Mouse (Mus musculus) heart, postnatal 10 days (tissue): Measurements from ENCODE around the gene Tsfm. TPM values are rescaled to one million over a fixed set of nuclear protein-coding genes. Genes with fewer than 3 reads are reported as not detected.
"Not testable (repeated sequence)": the region's sequence is repeated elsewhere in the genome, so short reads cannot be mapped to it uniquely, and the experiment has no call there.

Experiments used
- DNase-seq, 2 experiments: peaks; one replicate each; pipeline ENCODE4 v3.0.0; 2021
- intact Hi-C: fragments of 180-260 bp; cut with DNase I; formaldehyde crosslinking; loops from one replicate; pipeline ENCODE4 v1.15.1; 2025
- total RNA-seq, 2 experiments: library from RNA; stranded (reverse); gene quantifications; 2 replicates each; pipeline ENCODE4 v1.2.3; 2021

Gene Tsfm
- 10 to 100 TPM; 53.1 to 66.2 TPM for total RNA-seq

DNA sequence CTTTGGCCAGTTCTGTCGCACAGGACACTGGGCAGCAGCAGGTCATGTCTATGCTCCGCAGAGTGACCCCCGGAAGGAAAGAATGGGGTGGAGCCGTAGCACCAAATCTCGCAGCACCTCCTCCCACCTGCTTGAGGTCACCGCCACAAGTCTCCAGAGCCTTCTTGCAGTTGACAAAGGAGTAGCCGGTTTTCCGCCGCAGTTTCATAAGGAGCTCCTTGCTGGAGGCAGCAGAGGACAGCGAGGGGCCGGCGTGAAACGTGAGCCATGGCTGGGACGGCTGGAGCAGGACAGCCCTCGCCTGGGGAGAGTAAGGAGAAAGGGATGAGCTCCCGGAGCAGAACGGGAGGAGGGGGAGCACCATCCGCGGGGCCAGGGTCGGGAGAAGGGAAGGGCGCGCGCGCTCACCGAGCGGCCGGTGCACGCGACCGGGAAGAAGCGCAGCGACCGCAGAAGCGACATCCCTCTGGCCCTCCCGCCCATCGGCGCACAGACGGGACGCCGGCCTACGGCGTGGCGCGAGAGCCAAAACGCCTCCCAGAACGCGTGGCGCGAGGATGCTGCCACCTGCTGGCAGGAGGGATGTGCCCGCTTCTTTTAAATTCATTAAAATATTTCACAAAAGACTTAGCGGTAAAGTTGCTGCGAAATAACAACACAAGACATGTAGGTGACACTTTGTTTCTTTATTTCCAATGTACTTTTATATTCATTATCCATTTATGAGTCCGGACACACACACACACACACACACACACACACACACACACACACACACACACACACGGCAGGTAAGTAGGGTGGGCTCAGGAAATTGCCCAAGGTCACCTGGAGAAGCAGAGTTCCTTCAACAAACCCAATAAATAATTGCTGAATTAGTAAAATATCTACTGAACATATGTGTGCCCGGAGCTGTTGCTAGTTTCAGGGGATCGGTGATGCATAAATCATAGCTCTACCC, at the start of gene Tsfm:
Gene Tsfm (minus strand): TSS at position 505 of the 961 bp plus-strand sequence.
- intact Hi-C loops: loop anchor here (1.0 to 2.0 kb wide), 2 partner anchors 40 to 111 kb away; no protein-coding TSS in a partner anchor
- peak; percentile 93 to 96 for DNase-seq

- peak in 1 of 2 experiments; percentile 41 for DNase-seq
- intact Hi-C loops: no loop called here
These were observed 49.2 kb upstream of the Tsfm start for GRCm38 (mm10) chr10:127079665-127080391.

- intact Hi-C loops: no loop called here
- peak in 1 of 2 experiments; percentile 67 for DNase-seq
These were observed 48.3 kb upstream of the Tsfm start for GRCm38 (mm10) chr10:127078677-127079575.

GRCm38 (mm10) chr10:127078001-127078676, 47.5 kb upstream of the Tsfm start:
- intact Hi-C loops: no loop called here
- no peak for DNase-seq

GRCm38 (mm10) chr10:127077515-127077914, 46.9 kb upstream of the Tsfm start:
- intact Hi-C loops: no loop called here

GRCm38 (mm10) chr10:127076082-127076481, 45.4 kb upstream of the Tsfm start:
- intact Hi-C loops: no loop called here
- DNase-seq: no peak

More at GRCm38 (mm10) chr10:127077515-127077914, 46.9 kb upstream of the Tsfm start:
- DNase-seq: no peak

- DNase-seq: no peak
- intact Hi-C loops: no loop called here
These were observed 45.0 kb upstream of the Tsfm start for GRCm38 (mm10) chr10:127075651-127076050.

DNA sequence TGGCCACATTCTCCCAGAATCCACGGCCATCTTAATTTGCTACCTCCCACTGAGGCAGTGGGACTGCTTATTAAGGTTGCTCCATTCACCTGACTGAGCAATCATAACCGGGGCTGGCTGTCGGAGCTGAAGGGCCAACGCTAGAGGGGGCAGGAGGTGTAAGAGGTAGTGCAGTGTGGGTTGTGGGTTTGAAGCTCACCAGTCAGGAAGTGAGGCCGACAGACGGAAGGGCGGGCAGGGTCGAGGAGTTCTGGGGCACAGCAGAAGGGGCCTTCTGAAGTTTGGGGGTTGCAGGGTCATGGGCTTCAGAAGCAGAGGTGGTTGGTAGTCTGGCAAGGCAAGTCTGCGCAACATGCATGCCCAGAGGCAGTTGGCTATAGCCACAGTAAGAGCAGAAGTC, 44.4 kb upstream of the Tsfm start, which contains the start of gene Agap2:
Gene Agap2 (plus strand): TSS at position 205 of the 400 bp plus-strand sequence.
- intact Hi-C loops: no loop called here
- no peak for DNase-seq

DNA sequence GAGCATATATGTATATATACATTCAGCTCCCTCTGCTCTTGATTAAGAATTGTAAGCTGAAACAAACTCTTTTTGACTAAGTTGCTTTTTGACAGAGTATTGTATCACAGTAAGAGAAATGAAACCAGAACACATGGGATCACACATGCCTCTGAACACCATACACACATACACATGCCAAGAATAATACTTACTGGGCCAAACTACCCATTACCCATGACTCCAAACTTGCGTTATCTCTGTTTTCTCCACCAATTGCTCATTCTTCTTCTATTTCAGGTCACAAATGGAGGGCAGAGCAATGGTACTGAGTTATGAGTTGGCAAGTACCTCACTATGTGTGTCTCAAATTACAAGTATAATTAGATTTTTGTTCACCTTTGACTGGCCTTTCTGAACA, 43.3 kb upstream of the Tsfm start:
- intact Hi-C loops: no loop called here
- no peak for DNase-seq

- DNase-seq, intact Hi-C loops: not testable (repeated sequence)
These were observed 42.3 kb upstream of the Tsfm start for GRCm38 (mm10) chr10:127072969-127073368.

DNA sequence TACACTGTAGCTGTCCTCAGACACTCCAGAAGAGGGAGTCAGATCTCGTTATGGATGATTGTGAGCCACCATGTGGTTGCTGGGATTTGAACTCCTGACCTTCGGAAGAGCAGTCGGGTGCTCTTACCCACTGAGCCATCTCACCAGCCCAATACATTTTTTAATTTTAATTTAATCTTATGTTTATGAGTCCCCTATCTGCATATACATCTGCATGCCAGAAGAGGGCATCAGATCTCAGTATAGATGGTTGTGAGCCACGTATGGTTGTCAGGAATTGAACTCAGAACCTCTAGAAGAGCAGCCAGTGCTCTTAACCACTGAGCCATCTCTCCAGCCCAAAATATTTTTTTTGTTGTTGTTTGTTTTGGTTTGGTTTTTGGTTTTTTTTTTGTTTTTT, 41.6 kb upstream of the Tsfm start:
- not testable (repeated sequence) for DNase-seq

DNA sequence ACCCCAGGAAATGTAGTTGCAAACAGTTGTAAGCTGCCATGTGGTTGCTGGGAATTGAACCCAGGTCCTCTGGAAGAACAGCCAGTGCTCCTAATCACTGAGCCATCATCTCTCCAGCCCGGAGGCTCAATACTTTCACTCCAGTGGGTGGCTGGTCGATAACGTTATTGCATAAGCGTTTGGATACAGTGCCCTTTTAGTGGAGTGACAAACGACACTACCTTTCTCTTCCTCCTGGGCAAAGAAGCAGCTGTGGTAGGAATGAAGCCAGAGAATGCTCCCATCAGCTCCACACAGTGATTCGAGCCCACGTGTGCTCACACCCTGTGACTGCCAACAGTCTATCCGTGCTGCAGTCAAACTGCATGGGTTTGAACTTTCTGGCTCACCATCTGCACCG, 40.6 kb upstream of the Tsfm start:
- intact Hi-C loops: no loop called here
- no peak for DNase-seq

More for the DNA sequence above, 41.6 kb upstream of the Tsfm start:
- intact Hi-C loops: not testable (repeated sequence)

- DNase-seq: peak; percentile 93 to 95
- intact Hi-C loops: no loop called here
These were observed 39.8 kb upstream of the Tsfm start, which contains the start of gene Tspan31 for GRCm38 (mm10) chr10:127070190-127071121. Gene Tspan31, minus strand, starts transcription at chr10:127070264.

- no peak for DNase-seq
- intact Hi-C loops: no loop called here
These were observed 38.9 kb upstream of the Tsfm start for GRCm38 (mm10) chr10:127069281-127070189.

GRCm38 (mm10) chr10:127068360-127069038, 37.9 kb upstream of the Tsfm start:
- DNase-seq: no peak
- intact Hi-C loops: no loop called here

DNA sequence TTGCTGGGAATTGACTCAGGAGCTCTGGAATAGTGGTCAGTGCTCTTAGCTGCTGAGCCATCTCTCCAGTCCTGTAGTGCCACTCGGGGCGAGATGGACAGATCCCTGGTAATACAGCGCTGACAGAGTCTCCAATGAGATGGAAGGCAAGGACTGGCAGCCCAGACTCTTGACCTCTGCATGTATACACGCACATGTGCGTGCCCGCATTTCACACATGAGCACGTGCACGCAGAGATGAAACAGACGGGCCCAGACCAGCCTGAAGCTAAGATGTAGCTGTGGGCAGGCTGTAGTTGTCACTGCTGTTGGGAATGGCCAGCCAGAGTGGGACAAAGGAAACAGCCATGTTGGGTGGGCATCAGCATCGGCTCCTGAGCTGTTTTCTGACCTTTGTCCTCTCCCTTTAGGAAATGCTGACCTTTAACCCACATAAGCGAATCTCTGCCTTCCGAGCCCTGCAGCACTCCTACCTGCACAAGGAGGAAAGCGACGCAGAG, 35.9 kb upstream of the Tsfm start:
- intact Hi-C loops: no loop called here
- no peak for DNase-seq

GRCm38 (mm10) chr10:127065981-127066380, 35.3 kb upstream of the Tsfm start:
- intact Hi-C loops: no loop called here
- DNase-seq: no peak
